Mouse (Mus musculus): ENCODE data around the gene Endov. TPM values are rescaled to one million over a fixed set of nuclear protein-coding genes. Genes with fewer than 3 reads are reported as not detected.

Gene Endov
- polyA plus RNA-seq, 1 experiment from 2014 or later, result 17.6 TPM

DNA sequence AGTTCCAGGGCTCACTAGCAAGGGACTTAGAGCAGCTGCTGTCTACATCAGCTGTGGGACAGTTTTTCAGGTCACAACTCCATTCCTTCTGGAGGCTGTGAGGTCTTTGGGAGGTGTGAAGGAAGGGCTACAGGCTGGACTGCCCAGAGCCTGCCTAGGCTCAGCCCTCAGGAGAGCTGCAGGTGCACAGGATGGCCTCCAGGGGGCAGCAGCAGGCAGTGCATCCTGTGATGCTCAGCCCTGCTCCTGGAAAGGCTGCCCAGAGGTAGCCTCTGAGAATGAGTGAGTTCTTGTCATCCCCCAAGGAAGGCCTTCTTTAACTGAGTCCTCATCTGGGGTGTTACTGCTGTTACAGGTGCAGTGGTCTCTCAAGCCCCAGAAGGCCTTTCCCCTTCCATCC lies 12.5 kb downstream of the Endov start:
- ATAC-seq (ENCODE audit: low FRiP score, low read depth), result peak; percentile 61; the same call in 1 of the 2 replicates
- Histone ChIP-seq H3K9ac (no peak overlapping the region), H3K9me3 (no peaks in the 10 kb centered on the region), H3K4me1 (replicated peaks) (peaks cover under 1% of the 10 kb centered on the region; the same call in 1 of the 2 replicates), H3K4me2 (no peak overlapping the region), H3K4me3 (no peak overlapping the region), H3K36me3 (peaks cover 11% of the 10 kb centered on the region), H3K27me3 (no peaks in the 10 kb centered on the region), H3K27ac (replicated peaks) (no peak overlapping the region)

- ATAC-seq (ENCODE audit: low FRiP score, low read depth), result no peak
- Histone ChIP-seq H3K36me3 (peaks cover 14% of the 10 kb centered on the region), H3K27me3 (no peaks in the 10 kb centered on the region), H3K9ac (no peak overlapping the region), H3K9me3 (no peaks in the 10 kb centered on the region), H3K4me2 (no peak overlapping the region), H3K4me1 (replicated peaks) (peaks cover 12% of the 10 kb centered on the region), H3K27ac (replicated peaks) (no peak overlapping the region), H3K4me3 (no peak overlapping the region)
- 88% methylated on average over 4 of the region's 4 CpGs for whole genome bisulfite sequencing
These were observed 15.2 kb downstream of the Endov start for GRCm38 (mm10) chr11:119506386-119506785.

- no peaks in the 10 kb centered on the region for H3K9me3 ChIP-seq
- H3K4me3 ChIP-seq, result no peak overlapping the region
- no peak overlapping the region for H3K9ac ChIP-seq
- peaks cover 12% of the 10 kb centered on the region for H3K4me1 ChIP-seq (replicated peaks)
- no peak overlapping the region for H3K4me2 ChIP-seq
- no peak for ATAC-seq (ENCODE audit: low FRiP score, low read depth)
- H3K27ac ChIP-seq (replicated peaks), result no peak overlapping the region
- H3K27me3 ChIP-seq, result no peaks in the 10 kb centered on the region
- WGBS, result 85% methylated on average over 8 of the region's 8 CpGs
- peaks cover 14% of the 10 kb centered on the region for H3K36me3 ChIP-seq
These were observed 16.6 kb downstream of the Endov start for GRCm38 (mm10) chr11:119507772-119508171.

DNA sequence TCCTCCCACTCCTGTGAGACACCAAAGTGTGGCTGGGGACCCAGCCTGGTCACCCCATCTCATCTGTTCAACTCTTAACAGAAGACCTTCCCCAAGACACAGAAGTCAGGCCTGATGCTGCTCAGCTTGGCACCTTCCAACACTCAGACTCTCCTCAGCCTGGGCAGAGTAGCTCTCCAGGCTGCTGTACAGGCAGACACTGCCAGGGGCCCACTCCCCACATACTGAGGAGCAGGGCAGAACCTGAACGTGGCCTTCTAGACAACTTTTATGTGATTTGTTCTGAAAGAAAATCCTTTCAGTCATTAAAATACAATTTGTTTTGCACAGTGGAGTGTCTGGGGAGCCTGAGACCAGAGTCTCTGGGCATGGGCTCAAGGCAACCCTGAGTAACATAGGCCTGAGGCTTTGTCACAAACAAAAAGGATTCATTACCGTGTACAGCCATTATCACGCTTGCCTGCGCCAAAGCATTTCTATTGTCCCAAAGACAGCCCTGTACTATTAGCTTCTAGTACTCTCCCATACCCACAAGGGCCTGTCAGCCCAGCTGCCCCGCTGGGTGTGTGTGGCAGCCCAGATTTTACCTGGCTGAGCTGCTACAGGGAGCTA lies 18.1 kb downstream of the Endov start:
- peak overlapping the region; percentile 27; the same call in 1 of the 2 replicates for H3K27ac ChIP-seq (replicated peaks)
- no peak overlapping the region for H3K9ac ChIP-seq
- ATAC-seq (ENCODE audit: low FRiP score, low read depth), result peak; percentile 16; the same call in 1 of the 2 replicates
- no peak overlapping the region for H3K4me3 ChIP-seq
- no peaks in the 10 kb centered on the region for H3K9me3 ChIP-seq
- peaks cover 14% of the 10 kb centered on the region for H3K36me3 ChIP-seq
- peaks cover 22% of the 10 kb centered on the region for H3K4me1 ChIP-seq (replicated peaks)
- H3K27me3 ChIP-seq, result no peaks in the 10 kb centered on the region
- WGBS, result 22% methylated on average over 5 of the region's 5 CpGs
- no peak overlapping the region for H3K4me2 ChIP-seq

- no peak overlapping the region for H3K27ac ChIP-seq (replicated peaks)
These were observed 22.0 kb downstream of the Endov start for GRCm38 (mm10) chr11:119513038-119513659.

GRCm38 (mm10) chr11:119514108-119514860 lies 23.1 kb downstream of the Endov start:
- H3K9ac ChIP-seq, result no peak overlapping the region
- WGBS, result 28% methylated on average over 16 of the region's 16 CpGs
- no peaks in the 10 kb centered on the region for H3K9me3 ChIP-seq
- peak overlapping the region; percentile 43 for H3K27ac ChIP-seq (replicated peaks)
- peak overlapping the region; percentile 42 for H3K4me2 ChIP-seq
- no peak overlapping the region for H3K4me3 ChIP-seq
- H3K36me3 ChIP-seq, result no peaks in the 10 kb centered on the region
- ATAC-seq (ENCODE audit: low FRiP score, low read depth), result peak; percentile 6; the same call in 1 of the 2 replicates
- no peaks in the 10 kb centered on the region for H3K27me3 ChIP-seq
- H3K4me1 ChIP-seq (replicated peaks), result peaks cover 45% of the 10 kb centered on the region

More at GRCm38 (mm10) chr11:119513038-119513659, 22.0 kb downstream of the Endov start:
- WGBS, result 48% methylated on average over 9 of the region's 9 CpGs
- no peaks in the 10 kb centered on the region for H3K9me3 ChIP-seq
- H3K9ac ChIP-seq, result no peak overlapping the region
- ATAC-seq (ENCODE audit: low FRiP score, low read depth), result no peak
- 0 out of 2 replicates have a peak, but pooled peaks cover 8% of the 10 kb centered on the region for H3K36me3 ChIP-seq
- H3K27me3 ChIP-seq, result no peaks in the 10 kb centered on the region
- H3K4me3 ChIP-seq, result no peak overlapping the region
- H3K4me1 ChIP-seq (replicated peaks), result peaks cover 51% of the 10 kb centered on the region
- H3K4me2 ChIP-seq, result no peak overlapping the region

- 2% methylated on average over 21 of the region's 21 CpGs for WGBS
- H3K27ac ChIP-seq (replicated peaks), result peak overlapping the region; percentile 43
- H3K36me3 ChIP-seq, result no peaks in the 10 kb centered on the region
- ATAC-seq (ENCODE audit: low FRiP score, low read depth), result peak; percentile 69
- H3K4me3 ChIP-seq, result 0 out of 2 replicates have a peak overlapping the region, but pooled peaks have one; percentile 8
- H3K4me1 ChIP-seq (replicated peaks), result peaks cover 39% of the 10 kb centered on the region
- H3K27me3 ChIP-seq, result no peaks in the 10 kb centered on the region
- H3K9me3 ChIP-seq, result no peaks in the 10 kb centered on the region
- peak overlapping the region; percentile 42 for H3K4me2 ChIP-seq
- no peak overlapping the region for H3K9ac ChIP-seq
These were observed 24.0 kb downstream of the Endov start for GRCm38 (mm10) chr11:119514967-119515636.

DNA sequence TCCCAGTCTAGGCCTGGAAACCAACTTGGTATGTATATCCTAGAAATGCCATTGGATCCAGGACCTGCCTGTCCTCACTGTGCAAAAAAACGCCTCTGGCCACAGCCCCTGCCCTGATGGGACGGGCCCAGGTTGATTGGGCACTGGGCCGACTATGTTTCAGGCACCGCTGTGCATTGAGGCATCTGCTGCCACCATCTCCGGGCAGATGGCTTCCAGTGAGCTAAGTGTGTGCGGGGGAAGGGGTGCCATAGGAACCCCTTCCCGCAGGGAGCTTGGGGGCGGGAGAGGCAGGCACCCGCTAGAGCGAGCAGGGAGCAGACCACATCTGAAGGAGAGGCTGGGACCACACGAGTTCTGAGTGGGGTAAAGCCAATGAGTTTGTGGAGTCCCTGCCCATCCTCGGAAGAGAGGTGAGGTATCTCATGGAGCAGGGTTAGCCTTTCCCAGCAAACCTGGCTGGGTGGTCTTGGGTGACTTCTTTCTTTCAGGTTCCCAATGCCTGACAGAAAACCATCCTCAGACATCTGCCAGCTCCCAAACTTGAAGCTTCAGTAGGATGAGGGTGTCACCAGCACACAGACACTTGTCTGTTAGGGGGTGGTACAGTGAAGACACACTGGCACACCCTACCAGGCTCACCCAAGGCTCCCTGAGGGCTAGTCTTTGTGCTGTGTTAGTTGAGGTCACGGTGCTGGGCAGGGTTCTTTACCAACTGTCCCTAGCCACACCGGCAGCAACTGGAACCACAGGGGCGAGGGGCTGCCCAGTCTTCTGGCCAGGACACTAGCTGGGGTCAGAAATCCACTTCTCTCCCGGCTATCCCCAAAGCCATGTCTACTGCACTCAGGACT lies 24.9 kb downstream of the Endov start:
- H3K4me1 ChIP-seq (replicated peaks), result peaks cover 39% of the 10 kb centered on the region
- no peak for ATAC-seq (ENCODE audit: low FRiP score, low read depth)
- WGBS, result 57% methylated on average over 16 of the region's 16 CpGs

GRCm38 (mm10) chr11:119516677-119517361 lies 25.7 kb downstream of the Endov start:
- no peak overlapping the region for H3K27ac ChIP-seq (replicated peaks)
- H3K9ac ChIP-seq, result no peak overlapping the region
- no peaks in the 10 kb centered on the region for H3K9me3 ChIP-seq
- H3K4me2 ChIP-seq, result no peak overlapping the region
- ATAC-seq (ENCODE audit: low FRiP score, low read depth), result no peak
- no peaks in the 10 kb centered on the region for H3K36me3 ChIP-seq
- H3K27me3 ChIP-seq, result no peaks in the 10 kb centered on the region
- WGBS, result 61% methylated on average over 12 of the region's 12 CpGs
- peaks cover 39% of the 10 kb centered on the region for H3K4me1 ChIP-seq (replicated peaks)
- H3K4me3 ChIP-seq, result no peak overlapping the region

More for the DNA sequence above, 24.9 kb downstream of the Endov start:
- no peak overlapping the region for H3K27ac ChIP-seq (replicated peaks)
- no peak overlapping the region for H3K4me3 ChIP-seq
- no peaks in the 10 kb centered on the region for H3K9me3 ChIP-seq
- no peaks in the 10 kb centered on the region for H3K27me3 ChIP-seq
- no peak overlapping the region for H3K9ac ChIP-seq
- no peaks in the 10 kb centered on the region for H3K36me3 ChIP-seq
- no peak overlapping the region for H3K4me2 ChIP-seq

DNA sequence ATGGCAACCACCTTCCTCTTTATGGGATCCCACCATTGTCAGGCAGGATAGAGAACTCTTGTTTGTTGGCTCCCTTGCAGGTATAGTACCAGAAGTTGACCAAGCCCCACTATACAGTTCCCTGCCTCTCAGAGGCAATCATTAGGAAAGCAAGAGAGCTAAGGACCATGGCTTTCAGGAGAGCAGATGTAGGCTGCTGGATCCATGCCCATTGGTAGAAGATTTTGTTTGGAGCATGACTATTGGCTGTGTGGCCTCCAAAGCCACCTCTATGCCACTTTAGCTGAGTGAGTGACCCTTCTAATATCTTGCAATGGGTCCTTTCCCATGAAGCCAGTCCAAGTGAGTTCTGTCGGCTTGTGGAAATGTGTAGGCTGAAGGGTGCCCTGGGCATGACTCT lies 28.2 kb downstream of the Endov start:
- no peak overlapping the region for H3K4me3 ChIP-seq
- WGBS, result 96% methylated on average over 1 of the region's 1 CpGs

More for the DNA sequence above, 28.2 kb downstream of the Endov start:
- no peak for ATAC-seq (ENCODE audit: low FRiP score, low read depth)
- H3K36me3 ChIP-seq, result no peaks in the 10 kb centered on the region
- H3K4me2 ChIP-seq, result no peak overlapping the region
- peaks cover 28% of the 10 kb centered on the region for H3K4me1 ChIP-seq (replicated peaks)
- no peaks in the 10 kb centered on the region for H3K27me3 ChIP-seq
- H3K27ac ChIP-seq (replicated peaks), result no peak overlapping the region
- H3K9ac ChIP-seq, result no peak overlapping the region
- no peaks in the 10 kb centered on the region for H3K9me3 ChIP-seq
